Mouse (Mus musculus): ENCODE results near the gene D230025D16Rik.
A peak's percentile ranks its signal among the peaks of the same experiment; 100 is the strongest.
"Not testable (repeated sequence)": the region's sequence is repeated elsewhere in the genome, so short reads cannot be mapped to it uniquely, and the experiment has no call there.

D230025D16Rik gene

DNA sequence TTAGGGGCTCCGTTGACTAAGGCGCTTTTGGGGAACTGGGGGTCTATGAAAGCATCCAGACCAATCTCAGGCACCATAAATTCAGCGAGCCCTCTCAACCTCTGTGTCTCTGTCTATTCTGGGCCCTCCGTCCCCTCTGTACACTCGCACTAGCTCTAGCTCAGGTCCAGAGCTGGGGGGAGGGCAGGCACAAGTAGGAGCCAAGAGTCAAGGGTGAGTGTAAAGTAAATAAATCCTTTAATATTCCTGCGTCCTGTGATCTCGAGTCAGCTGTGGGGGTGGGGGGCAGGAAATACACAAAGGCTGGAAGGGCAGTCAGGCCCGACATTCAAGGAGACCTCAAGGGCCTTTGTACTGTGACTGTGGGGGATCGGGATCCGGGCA is 44.1 kb downstream of the D230025D16Rik start:
- peak; percentile 57 for DNase-seq

- peak; percentile 76 for DNase-seq
Measured at GRCm38 (mm10) chr8:105269461-105269947, 44.6 kb downstream of the D230025D16Rik start, which contains the start of gene Hsf4. Gene Hsf4 (plus strand): TSS chr8:105269801.

DNA sequence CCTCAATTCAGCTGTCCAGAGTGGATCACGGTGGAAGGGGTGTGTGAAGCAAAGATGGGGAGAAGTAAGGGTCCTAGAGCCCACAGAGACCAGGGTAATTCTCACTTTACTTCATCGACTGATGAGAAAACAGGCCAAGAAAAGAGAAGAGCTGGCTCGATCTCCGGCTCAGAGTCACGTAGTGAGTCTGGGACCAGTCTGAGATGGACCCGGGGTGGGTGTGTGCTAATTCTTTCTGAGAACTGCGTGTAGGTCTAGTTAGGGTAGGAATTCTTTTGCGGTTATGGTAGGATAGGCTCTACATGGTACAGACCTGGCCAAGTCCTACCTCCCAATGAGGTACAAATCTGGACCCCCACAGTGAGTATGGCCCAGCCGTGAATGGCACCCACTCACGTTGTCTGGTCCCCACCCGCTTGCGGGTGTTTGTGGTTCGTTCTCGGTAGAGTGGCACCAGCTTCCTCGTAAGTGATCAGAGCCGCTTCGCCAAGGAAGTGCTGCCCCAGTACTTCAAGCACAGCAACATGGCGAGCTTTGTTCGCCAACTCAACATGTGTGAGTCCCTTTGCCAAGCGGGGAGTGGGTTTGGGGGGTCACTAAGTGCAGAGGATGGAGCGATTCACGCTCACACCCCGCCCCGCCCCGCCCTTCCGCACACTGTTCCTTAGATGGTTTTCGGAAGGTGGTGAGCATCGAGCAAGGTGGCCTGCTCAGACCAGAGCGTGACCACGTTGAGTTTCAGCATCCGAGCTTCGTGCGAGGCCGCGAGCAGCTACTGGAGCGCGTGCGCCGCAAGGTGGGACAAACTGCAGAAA is 45.4 kb downstream of the D230025D16Rik start:
- no peak for DNase-seq

- no peak for DNase-seq
Measured at GRCm38 (mm10) chr8:105270916-105271186, 45.9 kb downstream of the D230025D16Rik start.

DNA sequence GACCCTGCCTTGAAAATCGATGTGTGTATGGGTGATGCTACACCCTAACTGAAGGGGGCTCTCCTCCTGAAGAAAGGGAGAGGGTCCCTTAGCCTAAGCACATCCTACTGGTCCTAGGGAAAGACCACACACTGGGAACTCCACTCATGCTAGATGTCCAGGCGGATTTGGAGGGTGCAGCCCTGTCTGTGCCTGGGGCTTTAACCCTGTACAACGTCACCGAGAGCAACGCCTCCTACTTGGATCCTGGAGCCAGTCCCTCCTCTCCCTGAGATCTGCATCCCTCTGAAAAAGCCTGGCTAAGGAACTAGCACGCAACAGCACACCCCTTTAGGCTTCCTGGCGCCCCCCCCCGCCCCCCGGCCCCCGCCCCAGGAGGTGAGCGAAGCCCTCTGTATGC is 50.4 kb downstream of the D230025D16Rik start:
- no peak for DNase-seq

GRCm38 (mm10) chr8:105275840-105276239 is 50.9 kb downstream of the D230025D16Rik start, which contains the start of gene Nol3:
Gene Nol3 (plus strand): TSS chr8:105276140.
- DNase-seq, result no peak

GRCm38 (mm10) chr8:105276292-105277120 is 51.6 kb downstream of the D230025D16Rik start:
- peak; percentile 78 for DNase-seq

GRCm38 (mm10) chr8:105278911-105279334 is 54.0 kb downstream of the D230025D16Rik start:
- DNase-seq, result peak; percentile 81

- DNase-seq, result no peak
Measured at GRCm38 (mm10) chr8:105280567-105280966, 55.6 kb downstream of the D230025D16Rik start.

GRCm38 (mm10) chr8:105281821-105282220 is 56.9 kb downstream of the D230025D16Rik start:
- DNase-seq, result no peak

GRCm38 (mm10) chr8:105282239-105282638 is 57.3 kb downstream of the D230025D16Rik start:
- DNase-seq, result no peak

DNA sequence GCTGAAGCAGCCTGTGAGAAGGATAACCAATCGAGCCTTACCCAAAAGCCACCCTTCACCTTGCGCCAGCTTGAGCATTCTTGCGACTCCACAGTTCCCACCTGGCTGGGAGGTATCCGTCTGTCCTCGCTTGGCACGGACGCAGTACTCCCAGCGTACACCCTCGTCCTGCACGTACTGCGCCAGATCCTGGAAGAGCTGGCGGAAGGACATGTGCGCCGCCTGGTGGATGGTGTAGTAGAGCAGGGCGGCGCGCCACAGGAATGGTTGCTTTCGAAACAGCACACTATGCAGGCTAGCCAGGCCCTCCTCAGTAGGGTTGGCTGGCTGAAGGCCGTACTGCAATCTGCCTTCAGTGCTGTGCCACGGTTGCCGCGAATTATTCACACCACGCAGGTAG is 58.1 kb downstream of the D230025D16Rik start:
- peak; percentile 71 for DNase-seq

GRCm38 (mm10) chr8:105285514-105285913 is 60.6 kb downstream of the D230025D16Rik start:
- DNase-seq, result no peak

DNA sequence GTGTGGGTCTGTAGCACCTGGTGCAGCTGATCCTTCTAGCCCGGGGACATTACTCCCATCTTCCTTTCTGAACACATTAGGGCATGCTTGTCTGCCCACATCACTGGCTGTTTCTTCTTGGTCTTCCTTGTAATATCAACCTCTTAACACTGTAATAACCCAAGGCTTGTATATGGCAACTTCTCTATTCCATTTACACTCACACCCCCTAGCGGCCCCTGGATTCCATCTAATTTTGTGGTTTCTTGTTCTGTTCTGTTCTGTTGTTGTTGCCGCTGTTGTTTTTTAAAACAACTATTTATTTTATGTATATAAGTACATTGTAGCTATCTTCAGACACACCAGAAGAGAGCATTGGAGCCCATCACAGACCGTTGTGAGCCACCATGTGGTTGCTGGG is 62.0 kb downstream of the D230025D16Rik start:
- no peak for DNase-seq

GRCm38 (mm10) chr8:105288231-105288630 is 63.3 kb downstream of the D230025D16Rik start:
- DNase-seq, result no peak

DNA sequence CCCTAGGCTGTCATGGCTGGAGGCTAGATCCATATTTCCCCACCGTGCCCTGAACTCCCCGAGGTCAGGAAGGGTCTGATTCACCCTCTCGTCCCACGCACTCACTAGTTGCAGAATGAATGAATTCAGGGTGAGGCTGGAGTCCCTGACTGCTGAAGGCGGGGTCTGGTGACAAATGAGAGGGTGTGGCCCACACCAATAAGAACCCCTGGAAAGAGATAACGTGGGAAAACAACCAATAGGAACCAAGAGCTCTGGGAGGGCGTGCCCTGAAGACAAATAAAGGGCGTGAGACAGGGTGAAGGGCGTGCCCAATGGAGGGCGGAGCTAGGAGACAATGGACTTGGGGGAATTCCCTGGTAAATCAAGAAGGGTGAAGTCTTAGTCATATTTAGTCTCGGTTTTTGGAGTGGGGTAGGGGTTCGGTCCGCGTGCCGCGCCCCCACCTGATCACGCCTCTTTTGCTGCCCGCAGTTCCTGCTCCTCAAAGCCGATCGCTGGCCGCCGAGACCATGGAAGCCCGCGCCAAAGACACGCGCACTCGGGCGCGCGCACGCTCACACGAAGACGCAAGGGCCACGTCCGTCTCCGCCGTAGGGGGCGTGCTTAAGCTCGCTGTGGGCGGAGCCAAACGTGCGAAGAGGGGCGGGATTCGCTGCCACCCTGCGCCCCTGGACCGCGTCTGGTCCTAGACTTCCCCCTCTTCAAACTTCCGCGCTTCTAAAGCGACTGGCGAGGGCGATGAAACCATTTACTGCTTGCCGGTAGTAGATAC is 64.2 kb downstream of the D230025D16Rik start:
- peak; percentile 96 for DNase-seq

GRCm38 (mm10) chr8:105289805-105290460 is 65.0 kb downstream of the D230025D16Rik start, which contains the start of gene 4931428F04Rik:
Gene 4931428F04Rik (minus strand): TSS chr8:105289864.
- DNase-seq, result peak; percentile 64

DNA sequence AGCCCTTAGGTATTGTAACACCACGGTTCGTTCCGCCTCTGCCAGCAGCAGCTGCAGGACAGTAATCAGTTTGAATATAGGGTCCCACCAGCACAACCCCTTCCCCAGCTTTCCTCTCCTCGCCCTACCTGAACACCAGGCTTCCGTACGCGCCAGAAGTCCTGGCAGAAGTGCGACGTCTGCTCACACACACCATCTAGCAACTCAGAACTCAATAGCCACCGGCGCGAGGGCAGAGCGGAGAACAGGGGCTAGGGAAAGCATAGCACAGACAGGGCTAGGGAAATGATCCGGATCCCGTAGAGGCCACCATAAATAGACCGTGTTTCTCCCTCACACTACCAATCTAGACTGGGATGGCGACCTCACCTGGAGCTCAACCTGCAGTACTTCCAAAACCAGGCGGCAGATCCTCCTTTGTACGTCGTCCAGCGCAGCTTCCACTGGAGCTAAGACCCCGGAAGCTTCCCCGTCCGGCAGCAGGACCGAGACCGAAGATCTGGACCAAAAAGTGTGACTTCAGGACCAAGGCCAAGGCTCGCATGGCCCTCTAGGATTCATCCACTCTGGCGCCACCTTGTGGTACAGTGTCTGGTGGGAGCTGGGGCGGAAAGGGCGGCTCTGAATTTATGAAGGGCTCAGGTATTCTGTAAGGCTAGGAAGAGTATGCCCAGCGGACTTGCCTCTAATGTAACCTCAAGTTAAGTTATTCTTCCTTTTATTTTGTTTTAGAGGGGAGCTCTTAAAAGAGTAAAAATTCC is 65.8 kb downstream of the D230025D16Rik start:
- peak; percentile 98 for DNase-seq

DNA sequence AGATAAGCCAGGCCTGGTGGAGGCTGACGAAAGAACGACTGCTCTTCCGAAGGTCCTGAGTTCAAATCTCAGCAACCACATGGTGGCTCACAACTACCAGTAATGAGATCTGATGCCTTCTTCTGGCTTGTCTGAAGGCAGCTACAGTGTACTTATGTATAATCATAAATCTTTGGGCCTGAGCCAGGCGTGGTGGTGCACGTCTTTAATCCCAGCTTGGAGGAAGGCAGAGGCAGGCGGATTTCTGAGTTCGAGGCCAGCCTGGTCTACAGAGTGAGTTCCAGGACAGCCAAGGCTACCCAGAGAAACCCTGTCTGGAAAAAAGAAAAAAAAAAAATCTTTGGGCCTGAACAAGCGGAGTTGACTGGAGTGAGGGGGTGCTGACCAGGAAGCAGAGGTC is 66.4 kb downstream of the D230025D16Rik start:
- DNase-seq, result not testable (repeated sequence)

GRCm38 (mm10) chr8:105291802-105292201 is 66.9 kb downstream of the D230025D16Rik start:
- DNase-seq, result not testable (repeated sequence)

DNA sequence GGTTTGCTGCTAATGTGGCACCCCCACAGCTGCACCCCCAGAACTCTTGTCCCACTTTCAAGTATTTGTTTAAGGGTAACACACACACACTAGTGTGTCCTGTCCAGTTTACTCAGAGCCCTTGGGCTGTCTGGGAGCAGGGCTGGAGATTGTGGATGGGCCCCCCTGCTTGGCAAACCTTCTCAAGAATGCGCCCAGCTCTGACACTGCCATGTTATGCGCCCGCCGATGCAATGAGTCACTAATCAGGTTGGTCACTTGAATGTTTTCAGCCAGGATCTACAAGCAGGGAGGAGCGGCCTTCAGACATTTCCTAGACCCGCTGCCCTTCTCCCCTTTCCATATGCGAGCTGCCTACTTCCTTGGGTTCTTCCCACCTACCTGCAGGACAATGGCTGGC is 67.5 kb downstream of the D230025D16Rik start:
- no peak for DNase-seq

All from kidney, postnatal 10 days (tissue).